Mouse (Mus musculus) mouse trophoblast stem cell (cell line): ENCODE data around the gene Nfkb1.

ENCODE experiments used
- in situ Hi-C, 2 experiments: fragments of 300-500 bp; cut with MseI, MboI; formaldehyde crosslinking; loops; 2 replicates in 1 of 2; 3 replicates in 1 of 2; pipeline ENCODE4 v1.15.1; 2025

The Nfkb1 gene

GRCm38 (mm10) chr3:135631856-135632255 is 59.5 kb downstream of the Nfkb1 start:
- in situ Hi-C loops = no loop called here

DNA sequence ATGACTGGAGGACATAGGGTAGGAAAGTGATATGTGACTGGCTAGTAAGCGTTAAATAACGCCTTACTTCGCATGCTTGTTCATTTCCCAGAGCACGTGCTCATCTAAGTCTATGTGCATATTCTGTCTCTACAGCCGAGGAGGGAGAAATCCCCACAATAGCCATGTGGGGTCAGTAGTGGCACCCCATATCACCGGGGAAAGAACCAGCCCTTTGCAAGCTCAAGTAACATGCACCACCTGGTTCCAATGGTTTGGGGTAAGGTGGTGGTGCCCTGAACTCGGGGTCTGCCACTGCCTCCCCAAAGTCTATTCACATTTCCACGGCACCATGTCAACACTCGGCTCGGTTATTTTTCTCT is 60.3 kb downstream of the Nfkb1 start:
- in situ Hi-C loops = no loop called here

- in situ Hi-C loops = no loop called here
These were observed 60.8 kb downstream of the Nfkb1 start for GRCm38 (mm10) chr3:135630430-135631095.

DNA sequence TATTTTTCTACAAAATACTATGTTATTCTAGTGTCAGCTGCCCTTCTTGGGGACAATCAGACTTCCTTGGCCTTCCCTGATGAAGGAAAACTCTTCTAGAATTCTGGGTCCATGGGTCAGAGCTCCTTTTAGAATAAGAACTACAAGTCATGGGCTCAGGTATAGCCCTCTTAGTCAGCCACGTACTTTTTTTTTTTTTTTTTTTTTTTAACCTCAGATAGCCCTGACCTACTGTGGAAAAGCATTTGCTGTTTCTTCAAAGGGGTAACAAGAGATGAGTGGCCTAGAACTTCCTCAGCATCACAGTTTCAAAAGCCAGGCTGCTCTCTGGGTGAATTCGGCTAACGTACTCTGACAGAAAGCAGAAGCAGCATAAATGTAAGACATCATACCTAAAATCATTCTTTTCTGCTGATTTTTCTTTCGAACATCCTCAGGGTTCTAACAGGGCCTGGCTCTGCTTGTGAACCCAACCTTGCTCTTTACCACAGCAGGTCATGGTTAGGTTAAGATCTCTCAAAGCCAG is 61.5 kb downstream of the Nfkb1 start:
- in situ Hi-C loops = no loop called here

- in situ Hi-C loops = no loop called here
These were observed 62.6 kb downstream of the Nfkb1 start for GRCm38 (mm10) chr3:135628706-135629169.

DNA sequence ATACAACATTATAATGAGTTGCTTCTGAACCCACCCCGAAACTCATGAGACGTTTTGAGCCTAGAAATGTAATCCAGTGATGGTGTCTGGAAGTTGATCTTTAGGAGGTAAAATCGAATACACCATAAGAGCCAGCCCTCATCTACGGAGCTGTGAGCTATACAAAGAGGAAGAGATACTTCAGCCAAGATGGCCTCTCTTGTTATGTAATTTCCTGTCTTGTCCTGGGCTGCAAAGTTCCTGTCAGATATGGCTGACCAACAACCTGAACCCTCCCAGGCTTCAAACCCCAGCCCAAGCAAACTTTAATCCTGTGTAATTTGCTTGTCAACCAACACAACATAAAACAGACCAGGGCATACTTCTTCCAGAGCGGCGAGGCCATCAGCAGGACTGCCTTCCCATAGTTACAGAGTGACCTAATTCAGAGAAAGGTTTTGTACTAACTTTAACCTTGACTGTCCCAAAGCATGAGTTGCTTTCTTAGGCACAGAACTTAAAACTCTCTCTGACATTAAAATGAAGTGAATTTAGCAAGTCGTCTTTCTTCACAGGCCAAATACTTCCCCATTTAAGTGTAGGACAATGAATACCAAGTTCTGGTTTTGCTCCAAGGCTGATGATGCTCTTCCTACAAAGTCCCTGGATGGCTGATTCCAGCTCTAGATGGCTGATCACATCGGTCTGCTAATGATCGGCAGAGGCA is 63.2 kb downstream of the Nfkb1 start:
- in situ Hi-C loops = no loop called here

DNA sequence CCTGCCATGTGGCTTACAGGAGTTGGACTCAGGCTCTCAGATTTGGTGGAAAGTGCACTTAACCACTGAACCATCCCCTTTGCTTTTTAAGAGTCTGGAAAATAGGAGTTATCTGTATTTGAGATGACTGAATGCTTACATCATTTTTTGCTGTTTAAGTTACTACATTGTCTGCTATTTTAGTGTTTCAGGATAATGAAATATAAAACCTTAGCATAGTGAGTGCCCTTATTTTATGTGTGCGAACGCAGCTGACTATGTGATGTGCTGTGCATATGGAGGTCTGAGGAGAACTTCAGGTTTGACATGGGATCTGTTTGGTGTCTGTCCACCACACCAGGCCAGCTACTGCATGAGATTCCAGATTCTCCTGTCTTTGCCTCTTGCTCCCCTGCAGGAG is 66.1 kb downstream of the Nfkb1 start:
- in situ Hi-C loops = no loop called here

- in situ Hi-C loops = no loop called here
These were observed 74.6 kb downstream of the Nfkb1 start for GRCm38 (mm10) chr3:135616730-135617129.

GRCm38 (mm10) chr3:135614376-135614775 is 77.0 kb downstream of the Nfkb1 start:
- in situ Hi-C loops = no loop called here

DNA sequence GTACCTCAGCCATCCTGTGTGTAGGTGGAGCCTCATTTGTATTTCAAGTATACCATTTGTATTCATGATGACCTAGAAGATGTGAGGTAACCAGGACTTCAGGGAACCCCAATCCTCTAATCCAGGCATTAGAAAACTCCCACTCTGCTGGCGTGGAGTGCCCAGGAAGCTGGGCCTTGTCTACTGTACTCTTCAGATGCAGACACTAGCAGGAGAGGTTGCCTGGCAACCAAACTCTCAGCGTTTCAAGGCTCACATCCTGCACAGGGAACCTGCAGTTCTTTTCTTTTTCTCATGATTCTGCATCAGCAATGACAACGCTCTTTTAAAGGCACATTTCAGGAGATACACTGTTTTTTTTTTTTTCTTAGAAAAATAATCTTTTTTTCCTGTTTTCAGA is 81.1 kb downstream of the Nfkb1 start:
- in situ Hi-C loops = no loop called here

GRCm38 (mm10) chr3:135607660-135608473 is 83.5 kb downstream of the Nfkb1 start:
- in situ Hi-C loops = no loop called here

DNA sequence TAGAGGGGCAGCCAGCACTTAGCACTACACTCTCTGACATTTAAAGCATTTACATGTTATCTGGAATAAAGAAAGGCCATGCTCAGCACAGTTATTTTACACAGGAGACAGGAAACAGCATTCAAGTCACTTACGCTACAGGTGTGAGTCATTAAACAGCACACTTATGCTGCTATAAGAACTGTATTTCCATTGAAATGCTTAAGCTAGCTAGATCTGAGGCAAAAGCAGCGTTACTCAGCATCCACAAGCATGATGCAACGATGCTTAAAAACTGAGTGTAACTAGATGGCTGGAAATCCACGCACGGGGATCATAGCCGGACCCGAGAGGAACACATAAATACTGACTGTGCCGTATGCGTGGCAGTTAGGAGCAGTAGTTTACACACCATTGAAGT is 84.3 kb downstream of the Nfkb1 start:
- in situ Hi-C loops = no loop called here

DNA sequence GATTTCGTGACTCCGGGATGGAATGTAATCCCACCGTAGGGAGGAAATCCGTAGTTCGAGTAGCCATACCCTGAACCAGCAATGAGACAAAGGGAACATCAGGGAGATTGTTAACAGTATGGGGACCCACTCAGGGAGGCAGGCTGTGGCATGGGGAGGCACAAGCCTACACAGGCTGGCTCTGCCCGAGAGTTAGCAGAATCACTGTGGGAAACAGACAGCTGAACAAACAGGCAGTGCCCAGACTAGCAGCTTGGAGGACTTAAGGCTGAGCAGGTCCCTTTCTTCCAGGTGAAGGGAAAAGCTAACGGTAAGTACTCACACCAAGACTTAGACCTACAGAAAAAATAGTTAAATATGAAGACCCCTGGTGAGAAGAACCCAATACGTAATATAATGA is 84.8 kb downstream of the Nfkb1 start:
- in situ Hi-C loops = no loop called here

DNA sequence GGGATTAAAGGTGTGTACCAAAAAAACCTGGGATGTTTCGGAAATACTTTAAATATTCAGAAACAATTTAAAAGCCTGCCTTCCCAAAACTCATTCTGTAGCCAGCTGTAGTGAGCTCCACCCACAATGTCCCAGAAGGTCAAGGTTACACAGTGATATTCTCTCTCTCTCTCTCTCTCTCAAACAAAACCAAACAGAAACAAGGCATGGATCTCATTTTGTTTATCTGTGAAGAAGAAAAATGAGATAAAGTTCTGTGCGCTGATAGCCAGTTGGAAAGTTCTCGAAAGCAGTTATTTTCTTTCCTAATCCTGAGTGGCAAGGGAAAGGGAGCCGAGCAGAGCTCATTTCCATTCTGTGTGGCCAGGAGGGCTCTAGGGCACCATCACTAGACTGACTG is 85.9 kb downstream of the Nfkb1 start:
- in situ Hi-C loops = no loop called here

GRCm38 (mm10) chr3:135604626-135605417 is 86.5 kb downstream of the Nfkb1 start:
- in situ Hi-C loops = no loop called here

- in situ Hi-C loops = no loop called here
These were observed 88.6 kb downstream of the Nfkb1 start for GRCm38 (mm10) chr3:135602731-135603130.

- in situ Hi-C loops = no loop called here
These were observed 93.0 kb downstream of the Nfkb1 start for GRCm38 (mm10) chr3:135598355-135598754.

GRCm38 (mm10) chr3:135597014-135597413 is 94.3 kb downstream of the Nfkb1 start:
- in situ Hi-C loops = no loop called here

GRCm38 (mm10) chr3:135594238-135594917 is 97.0 kb downstream of the Nfkb1 start:
- in situ Hi-C loops = no loop called here

- in situ Hi-C loops = no loop called here
These were observed 99.3 kb downstream of the Nfkb1 start for GRCm38 (mm10) chr3:135592011-135592410.

DNA sequence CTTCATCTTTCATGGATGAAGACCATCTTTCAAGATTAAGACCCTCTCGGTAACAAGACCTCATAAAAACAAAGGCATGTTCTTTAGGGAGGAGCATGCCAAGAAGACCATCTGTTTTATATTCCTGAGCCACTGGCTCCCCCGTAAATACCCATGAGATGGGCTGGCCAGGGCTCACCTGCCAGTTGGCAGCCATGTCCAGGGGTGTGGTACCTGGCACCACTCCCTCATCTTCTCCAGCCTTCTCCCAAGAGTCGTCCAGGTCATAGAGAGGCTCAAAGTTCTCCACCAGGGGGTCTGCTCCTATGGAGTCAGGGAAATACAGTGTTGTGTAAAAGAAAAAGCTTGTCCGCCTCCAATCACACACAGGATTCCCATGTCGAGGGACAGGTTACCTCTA is 100.0 kb downstream of the Nfkb1 start:
- in situ Hi-C loops = no loop called here
